Mouse (Mus musculus) MEL (cell line): ENCODE data around the gene Maml3. TPM values are rescaled to one million over a fixed set of nuclear protein-coding genes. Genes with fewer than 3 reads are reported as not detected.

Source experiments
- DNase-seq: peaks from one replicate; pipeline ENCODE4 v3.0.0; 2011; ENCODE audit warnings: low read depth, low spot score
- H3K27ac ChIP-seq: 2 replicates; pipeline ENCODE4 v1.5.1; 2012; ENCODE audit warnings: low read depth, mild to moderate bottlenecking, control low read depth, low read length, moderate library complexity; ENCODE audit not compliant: control insufficient read depth
- H3K27me3 ChIP-seq, 2 experiments: fragments of 150-350 bp in 1 of 2; sonication (generic) in 1 of 2; 2 replicates each; pipeline ENCODE4 v1.6.1; 2012; ENCODE audit warnings: low read length in 2 of 2, mild to moderate bottlenecking in 2 of 2, improper control_type of control experiment in 1 of 2, moderate library complexity in 1 of 2; ENCODE audit not compliant: insufficient read depth in 2 of 2, control insufficient read depth in 1 of 2
- H3K36me3 ChIP-seq, 2 experiments: 2 replicates each; pipeline ENCODE4 v1.6.1; 2012 to 2014; ENCODE audit warnings: low read length in 2 of 2, improper control_type of control experiment in 1 of 2, inconsistent platforms in 1 of 2, mild to moderate bottlenecking in 1 of 2; ENCODE audit not compliant: insufficient read depth in 2 of 2, control insufficient read depth in 1 of 2
- H3K4me1 ChIP-seq, 2 experiments: fragments of 150-350 bp in 1 of 2; sonication (generic) in 1 of 2; 2 replicates each; pipeline ENCODE4 v1.6.1; 2012; ENCODE audit warnings: low read length in 2 of 2, improper control_type of control experiment in 1 of 2, mild to moderate bottlenecking in 1 of 2; ENCODE audit not compliant: insufficient read depth in 2 of 2, control insufficient read depth in 1 of 2
- H3K4me3 ChIP-seq, 2 experiments: fragments of 150-350 bp in 1 of 2; sonication (generic) in 1 of 2; 2 replicates each; pipeline ENCODE4 v1.5.1; 2012; ENCODE audit warnings: low read depth in 2 of 2, low read length in 2 of 2, mild to moderate bottlenecking in 2 of 2, moderate library complexity in 2 of 2, control low read depth in 1 of 2, improper control_type of control experiment in 1 of 2; ENCODE audit not compliant: control insufficient read depth in 1 of 2, insufficient read depth in 1 of 2
- H3K79me2 ChIP-seq: 2 replicates; pipeline ENCODE4 v1.6.1; 2012; ENCODE audit warnings: mild to moderate bottlenecking, low read length, moderate library complexity; ENCODE audit not compliant: control insufficient read depth, poor library complexity, insufficient read depth
- H3K9ac ChIP-seq: 2 replicates; pipeline ENCODE4 v1.6.1; 2012; ENCODE audit warnings: low read depth, mild to moderate bottlenecking, control low read depth, low read length, moderate library complexity; ENCODE audit not compliant: control insufficient read depth, poor library complexity, severe bottlenecking
- H3K9me3 ChIP-seq: fragments of 150-350 bp; sonication (generic); replicated peaks from 2 replicates; pipeline ENCODE4 v1.6.1; 2012; ENCODE audit warnings: mild to moderate bottlenecking, low read length, improper control_type of control experiment, moderate library complexity; ENCODE audit not compliant: insufficient read depth
- BHLHE40 ChIP-seq: IDR thresholded peaks from 2 replicates; pipeline ENCODE4 v1.6.1; 2012; ENCODE audit warnings: low read depth, mild to moderate bottlenecking, inconsistent platforms, low read length, improper control_type of control experiment, borderline replicate concordance
- CHD1 ChIP-seq: IDR thresholded peaks from 2 replicates; pipeline ENCODE4 v1.6.1; 2012; ENCODE audit warnings: low read depth, mild to moderate bottlenecking, inconsistent platforms, low read length, improper control_type of control experiment
- CHD2 ChIP-seq: IDR thresholded peaks from 2 replicates; pipeline ENCODE4 v1.6.1; 2011; ENCODE audit warnings: low read length, improper control_type of control experiment
- E2F4 ChIP-seq: IDR thresholded peaks from 2 replicates; pipeline ENCODE4 v1.6.1; 2011; ENCODE audit warnings: low read depth, low read length, improper control_type of control experiment, borderline replicate concordance
- EP300 ChIP-seq, 2 experiments: IDR thresholded peaks; 2 replicates each; pipeline ENCODE4 v1.6.1; 2011; ENCODE audit warnings: improper control_type of control experiment in 2 of 2, low read length in 2 of 2, low read depth in 1 of 2, mild to moderate bottlenecking in 1 of 2
- ETS1 ChIP-seq: IDR thresholded peaks from 2 replicates; pipeline ENCODE4 v1.6.1; 2012; ENCODE audit warnings: low read depth, mild to moderate bottlenecking, inconsistent platforms, low read length, improper control_type of control experiment, moderate library complexity
- GABPA ChIP-seq: IDR thresholded peaks from 2 replicates; pipeline ENCODE4 v1.6.1; 2012; ENCODE audit warnings: low read depth, mild to moderate bottlenecking, inconsistent platforms, low read length, improper control_type of control experiment, moderate library complexity
- HCFC1 ChIP-seq: IDR thresholded peaks from 2 replicates; pipeline ENCODE4 v1.6.1; 2012; ENCODE audit warnings: low read depth, mild to moderate bottlenecking, inconsistent platforms, low read length, improper control_type of control experiment, moderate library complexity
- KAT2A ChIP-seq: conservative IDR thresholded peaks from 2 replicates; pipeline ENCODE4 v1.6.1; 2012; ENCODE audit warnings: low read depth, low read length, improper control_type of control experiment, inconsistent platforms
- MAX ChIP-seq: IDR thresholded peaks from 2 replicates; pipeline ENCODE4 v1.6.1; 2011; ENCODE audit warnings: low read length, improper control_type of control experiment
- MEF2A ChIP-seq: IDR thresholded peaks from 2 replicates; pipeline ENCODE4 v1.6.1; 2014; ENCODE audit warnings: low read depth, mild to moderate bottlenecking, inconsistent platforms, low read length, improper control_type of control experiment; ENCODE audit not compliant: poor library complexity, insufficient replicate concordance, severe bottlenecking; ENCODE audit errors: extremely low read depth
- MXI1 ChIP-seq: IDR thresholded peaks from 2 replicates; pipeline ENCODE4 v1.6.1; 2011; ENCODE audit warnings: mild to moderate bottlenecking, low read depth, low read length, improper control_type of control experiment
- POLR2AphosphoS2 ChIP-seq: IDR thresholded peaks from 2 replicates; pipeline ENCODE4 v1.6.1; 2011; ENCODE audit warnings: low read length, improper control_type of control experiment
- RAD21 ChIP-seq: IDR thresholded peaks from 2 replicates; pipeline ENCODE4 v1.6.1; 2011; ENCODE audit warnings: mild to moderate bottlenecking, low read depth, low read length, improper control_type of control experiment
- RCOR1 ChIP-seq: IDR thresholded peaks from 2 replicates; pipeline ENCODE4 v1.6.1; 2012; ENCODE audit warnings: low read depth, mild to moderate bottlenecking, inconsistent platforms, low read length, improper control_type of control experiment
- SIN3A ChIP-seq: IDR thresholded peaks from 2 replicates; pipeline ENCODE4 v1.6.1; 2012; ENCODE audit warnings: low read length, improper control_type of control experiment, inconsistent platforms
- SMC3 ChIP-seq: IDR thresholded peaks from 2 replicates; pipeline ENCODE4 v1.6.1; 2011; ENCODE audit warnings: low read depth, low read length, improper control_type of control experiment
- TAL1 ChIP-seq: IDR thresholded peaks from 2 replicates; pipeline ENCODE4 v1.6.1; 2012; ENCODE audit warnings: mild to moderate bottlenecking, inconsistent platforms, low read length, moderate library complexity, mixed read lengths
- TBP ChIP-seq: IDR thresholded peaks from 2 replicates; pipeline ENCODE4 v1.8.0; 2011; ENCODE audit warnings: low read depth, low read length, improper control_type of control experiment
- TCF12 ChIP-seq: IDR thresholded peaks from 2 replicates; pipeline ENCODE4 v1.6.1; 2014; ENCODE audit warnings: low read depth, mild to moderate bottlenecking, inconsistent platforms, low read length, improper control_type of control experiment, moderate library complexity
- ZC3H11A ChIP-seq: IDR thresholded peaks from 2 replicates; pipeline ENCODE4 v1.6.1; 2012; ENCODE audit warnings: low read depth, mild to moderate bottlenecking, inconsistent platforms, low read length, improper control_type of control experiment
- ZKSCAN1 ChIP-seq: IDR thresholded peaks from 2 replicates; pipeline ENCODE4 v1.6.1; 2012; ENCODE audit warnings: low read depth, mild to moderate bottlenecking, inconsistent platforms, low read length, improper control_type of control experiment, moderate library complexity
- ZNF384 ChIP-seq: IDR thresholded peaks from 2 replicates; pipeline ENCODE4 v1.6.1; 2012; ENCODE audit warnings: low read depth, mild to moderate bottlenecking, inconsistent platforms, low read length, improper control_type of control experiment
- polyA plus RNA-seq, 2 experiments: library from polyadenylated mRNA; stranded (reverse) in 1 of 2; unstranded in 1 of 2; fragments of >175 nt in 1 of 2; fragments of >200 nt in 1 of 2; gene quantifications; 2 replicates each; pipeline versions ENCODE4 v1.2.1 to v1.2.4; 2012; ENCODE audit warnings: low replicate concordance in 2 of 2, low read depth in 1 of 2; ENCODE audit not compliant: insufficient read length in 2 of 2, insufficient read depth in 1 of 2, missing spikeins in 1 of 2
- total RNA-seq: library from RNA; depleted of rRNA; stranded (reverse); fragments of 300-350 nt; gene quantifications from 2 replicates; pipeline ENCODE4 v1.2.3, GENCODE M21; 2012

Maml3 gene
- total and polyA plus RNA-seq, 3 experiments = 2.0 to 4.1 TPM; not detected in 1

- Histone ChIP-seq H3K9me3 (no peaks in the 10 kb centered on the region), H3K27me3 (no peaks in the 10 kb centered on the region), H3K4me3 (no peak overlapping the region), H3K4me1 (peaks cover 21 to 22% of the 10 kb centered on the region in 2 experiments), H3K79me2 (no peaks in the 10 kb centered on the region), H3K36me3 (peaks cover 0 to 24% of the 10 kb centered on the region in 2 experiments; a peak in 2 of 4 replicates), H3K27ac (no peak overlapping the region), H3K9ac (no peak overlapping the region)
- no peak for TF ChIP-seq CHD2
- TF ChIP-seq MXI1 = no peak
- no peak for TF ChIP-seq TBP
- no peak for TF ChIP-seq ZC3H11A
- no peak for TF ChIP-seq ZKSCAN1
- no peak for TF ChIP-seq SIN3A
- TF ChIP-seq TAL1 = no peak
- no peak for TF ChIP-seq HCFC1
- no peak for TF ChIP-seq E2F4
- TF ChIP-seq POLR2AphosphoS2 = no peak
- no peak for TF ChIP-seq BHLHE40
- no peak for TF ChIP-seq RCOR1
- no peak for TF ChIP-seq CHD1
- no peak for DNase-seq
Measured at GRCm38 (mm10) chr3:51912214-51912613, 192.7 kb downstream of the Maml3 start.

GRCm38 (mm10) chr3:51908437-51908990 is 196.4 kb downstream of the Maml3 start:
- Histone ChIP-seq H3K4me1 (peaks cover 0 to 3% of the 10 kb centered on the region in 2 experiments; a peak in 2 of 4 replicates), H3K79me2 (no peaks in the 10 kb centered on the region), H3K9me3 (no peaks in the 10 kb centered on the region), H3K4me3 (no peak overlapping the region), H3K9ac (no peak overlapping the region), H3K27me3 (no peaks in the 10 kb centered on the region), H3K27ac (no peak overlapping the region), H3K36me3 (no peaks in the 10 kb centered on the region)
- no peak for DNase-seq
- TF ChIP-seq KAT2A (no peak), SMC3 (no peak), RAD21 (no peak), ZNF384 (no peak), EP300 (IDR thresholded peaks at IDR 0.05; ENCODE audit: low read depth in 1 of 2, low read length in 2 of 2) (no peak), MAX (no peak), TCF12 (no peak), RCOR1 (no peak), MEF2A (no peak), ETS1 (no peak), GABPA (no peak)
